Mouse (Mus musculus) MEL (cell line): ENCODE data around the gene Bpgm.

Source experiments
- CTCF ChIP-seq, 3 experiments: IDR thresholded peaks in 2 of 3; conservative IDR thresholded peaks in 1 of 3; 2 replicates each; pipeline ENCODE4 v1.5.1; 2011 to 2012; ENCODE audit warnings: low read length in 3 of 3, low read depth in 2 of 3, mild to moderate bottlenecking in 2 of 3, improper control_type of control experiment in 1 of 3, inconsistent platforms in 1 of 3, mixed read lengths in 1 of 3, moderate library complexity in 1 of 3; ENCODE audit not compliant: control insufficient read depth in 1 of 3, insufficient read depth in 1 of 3, poor library complexity in 1 of 3, severe bottlenecking in 1 of 3
- ELF1 ChIP-seq: IDR thresholded peaks from 2 replicates; pipeline ENCODE4 v1.6.1; 2014; ENCODE audit warnings: low read depth, mild to moderate bottlenecking, inconsistent platforms, low read length, improper control_type of control experiment, moderate library complexity
- GATA1 ChIP-seq: IDR thresholded peaks from 2 replicates; pipeline ENCODE4 v1.6.1; 2011; ENCODE audit warnings: low read depth, low read length, improper control_type of control experiment
- POLR2A ChIP-seq, 2 experiments: IDR thresholded peaks; 2 replicates each; pipeline ENCODE4 v1.6.1; 2011 to 2012; ENCODE audit warnings: low read length in 2 of 2, mild to moderate bottlenecking in 2 of 2, control low read depth in 1 of 2, improper control_type of control experiment in 1 of 2, low read depth in 1 of 2, moderate library complexity in 1 of 2; ENCODE audit not compliant: control insufficient read depth in 1 of 2, insufficient read depth in 1 of 2, poor library complexity in 1 of 2
- SIN3A ChIP-seq: IDR thresholded peaks from 2 replicates; pipeline ENCODE4 v1.6.1; 2012; ENCODE audit warnings: low read length, improper control_type of control experiment, inconsistent platforms
- SMC3 ChIP-seq: IDR thresholded peaks from 2 replicates; pipeline ENCODE4 v1.6.1; 2011; ENCODE audit warnings: low read depth, low read length, improper control_type of control experiment
- TAL1 ChIP-seq: IDR thresholded peaks from 2 replicates; pipeline ENCODE4 v1.6.1; 2012; ENCODE audit warnings: mild to moderate bottlenecking, inconsistent platforms, low read length, moderate library complexity, mixed read lengths
- ZC3H11A ChIP-seq: IDR thresholded peaks from 2 replicates; pipeline ENCODE4 v1.6.1; 2012; ENCODE audit warnings: low read depth, mild to moderate bottlenecking, inconsistent platforms, low read length, improper control_type of control experiment

- TF ChIP-seq GATA1 = no peak
- no peak for TF ChIP-seq CTCF (IDR thresholded peaks at IDR 0.05 in 2 of 3, conservative IDR thresholded peaks at IDR 0.05 in 1 of 3; ENCODE audit: control insufficient read depth in 1 of 3, insufficient read depth in 1 of 3, low read depth in 2 of 3, low read length in 3 of 3, poor library complexity in 1 of 3, severe bottlenecking in 1 of 3)
- TF ChIP-seq ZC3H11A = no peak
- TF ChIP-seq POLR2A (IDR thresholded peaks at IDR 0.05; ENCODE audit: control insufficient read depth in 1 of 2, insufficient read depth in 1 of 2, low read depth in 1 of 2, low read length in 2 of 2, poor library complexity in 1 of 2) = no peak
- TF ChIP-seq ELF1 = no peak
- no peak for TF ChIP-seq TAL1
- TF ChIP-seq SIN3A = no peak
- no peak for TF ChIP-seq SMC3
Observed at GRCm38 (mm10) chr6:34439006-34439405, 37.0 kb upstream of the Bpgm start.
